Mouse (Mus musculus) kidney, embryonic 16.5 days (tissue): ENCODE data around the gene BC005537. TPM values are rescaled to one million over a fixed set of nuclear protein-coding genes. Genes with fewer than 3 reads are reported as not detected.
A peak's percentile ranks its signal among the peaks of the same experiment; 100 is the strongest.
"Not testable (repeated sequence)": the region's sequence is repeated elsewhere in the genome, so short reads cannot be mapped to it uniquely, and the experiment has no call there.

Experiments used
- ATAC-seq: fragments of 200-750 bp; cut with Nextera tagmentation; 2 replicates; pipeline ENCODE4 v1.8.0; 2017; ENCODE audit warnings: moderate TSS enrichment; ENCODE audit not compliant: low FRiP score, low TSS enrichment
- H3K27ac ChIP-seq: fragments of 300-500 bp; sonication (generic); 2 replicates; pipeline ENCODE4 v1.5.1; 2014; ENCODE audit warnings: low read length
- H3K27me3 ChIP-seq: fragments of 300-500 bp; sonication (generic); 2 replicates; pipeline ENCODE4 v1.6.1; 2014; ENCODE audit warnings: low read length, control low read depth, mixed read lengths; ENCODE audit not compliant: insufficient read depth
- H3K36me3 ChIP-seq: fragments of 300-500 bp; sonication (generic); 2 replicates; pipeline ENCODE4 v1.6.1; 2014; ENCODE audit warnings: low read length, control low read depth, mixed read lengths; ENCODE audit not compliant: insufficient read depth
- H3K4me1 ChIP-seq: fragments of 300-500 bp; sonication (generic); 2 replicates; pipeline ENCODE4 v1.6.1; 2014; ENCODE audit warnings: low read length, control low read depth, mixed read lengths; ENCODE audit not compliant: insufficient read depth
- H3K4me2 ChIP-seq: fragments of 300-500 bp; sonication (generic); replicated peaks from 2 replicates; pipeline ENCODE4 v1.6.1; 2014; ENCODE audit warnings: low read depth, low read length
- H3K4me3 ChIP-seq: fragments of 300-500 bp; sonication (generic); 2 replicates; pipeline ENCODE4 v1.5.1; 2014; ENCODE audit warnings: mild to moderate bottlenecking, low read length
- H3K9ac ChIP-seq: fragments of 300-500 bp; sonication (generic); replicated peaks from 2 replicates; pipeline ENCODE4 v1.6.1; 2014; ENCODE audit warnings: low read length
- H3K9me3 ChIP-seq: fragments of 300-500 bp; sonication (generic); 2 replicates; pipeline ENCODE4 v1.6.1; 2016; ENCODE audit warnings: low read length, control low read depth
- WGBS: fragments of 180-500 bp; shearing (Covaris S2); extraction: QIAGEN DNeasy Blood & Tissue Kit; methylation state at CpG from one replicate; pipeline ENCODE4 v1.1.7; 2014; 5-methylcytosine and 5-hydroxymethylcytosine counted together
- polyA plus RNA-seq: library from polyadenylated mRNA; unstranded; fragments of >200 nt; fragmentation: Nextera tagmentation; extraction: Ambion mirVana; gene quantifications from 2 replicates; pipeline ENCODE4 v1.2.1, GENCODE M21; 2015

Gene BC005537
- 14.2 and 17.1 TPM in 2 replicates for polyA plus RNA-seq

DNA sequence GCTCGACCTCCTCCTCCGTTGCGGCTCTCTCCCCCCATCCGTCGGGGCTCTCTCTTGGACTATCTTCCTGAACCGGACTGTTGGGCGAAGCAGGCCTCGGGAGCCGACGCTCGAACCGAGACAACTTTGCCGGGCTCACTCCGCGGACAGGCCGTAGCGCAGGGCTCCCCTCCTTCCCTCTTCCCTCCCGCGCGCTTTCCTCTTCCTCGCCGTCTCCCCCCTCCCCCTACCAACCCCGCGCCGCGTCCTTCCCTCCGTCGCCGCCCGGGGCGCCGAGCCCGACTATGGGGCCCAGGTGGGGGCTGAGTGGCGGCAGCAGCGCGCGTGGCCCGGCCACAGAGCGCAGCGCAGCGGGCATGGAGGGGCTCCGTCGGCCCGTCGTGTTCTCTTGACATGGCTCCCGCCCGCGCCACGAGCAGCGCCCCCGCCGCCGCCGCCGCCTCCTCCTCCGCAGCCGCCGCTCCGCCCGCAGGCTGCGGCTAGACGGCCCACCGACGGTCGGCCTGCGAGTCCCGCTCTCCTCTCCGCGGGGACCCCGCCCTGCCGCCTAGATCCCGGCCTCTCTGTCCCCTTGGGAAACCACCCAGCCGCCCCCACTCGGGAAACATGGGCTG, at the start of gene BC005537:
BC005537 (plus strand) TSS at position 350 of the 614 bp plus-strand sequence.
- peak within 1 kb of the TSS; percentile 99 for H3K27ac ChIP-seq
- peaks cover 15% of the 10 kb centered on the region; the same call in 1 of the 2 replicates for H3K4me1 ChIP-seq
- H3K9me3 ChIP-seq: no peaks in the 10 kb centered on the region
- peak within 1 kb of the TSS; percentile 99 for H3K4me3 ChIP-seq
- peak; percentile 53 for ATAC-seq
- H3K9ac ChIP-seq: peak within 1 kb of the TSS; percentile 89
- H3K27me3 ChIP-seq: no peaks in the 10 kb centered on the region
- peak within 1 kb of the TSS; percentile 78 for H3K4me2 ChIP-seq
- under 1% methylated on average over 56 of the region's 74 CpGs for WGBS
- H3K36me3 ChIP-seq: peaks cover 9% of the 10 kb centered on the region

GRCm38 (mm10) chr13:24756756-24757155, 44.7 kb upstream of the BC005537 start:
- no peak for ATAC-seq
- Histone ChIP-seq H3K36me3 (peaks cover 57% of the 10 kb centered on the region), H3K9ac (no peak overlapping the region), H3K4me2 (no peak overlapping the region), H3K27me3 (no peaks in the 10 kb centered on the region), H3K4me1 (peaks cover 11% of the 10 kb centered on the region), H3K9me3 (no peaks in the 10 kb centered on the region), H3K27ac (no peak overlapping the region), H3K4me3 (no peak overlapping the region)
- over 99% methylated on average over 3 of the region's 3 CpGs for WGBS

- Histone ChIP-seq H3K4me1 (peaks cover 11% of the 10 kb centered on the region), H3K9ac (no peak overlapping the region), H3K9me3 (no peaks in the 10 kb centered on the region), H3K36me3 (peaks cover 49% of the 10 kb centered on the region), H3K27me3 (no peaks in the 10 kb centered on the region), H3K4me2 (no peak overlapping the region), H3K4me3 (no peak overlapping the region), H3K27ac (no peak overlapping the region)
- no peak for ATAC-seq
- WGBS: 88% methylated on average over 12 of the region's 12 CpGs
Measured at GRCm38 (mm10) chr13:24757820-24758564, 43.5 kb upstream of the BC005537 start.

DNA sequence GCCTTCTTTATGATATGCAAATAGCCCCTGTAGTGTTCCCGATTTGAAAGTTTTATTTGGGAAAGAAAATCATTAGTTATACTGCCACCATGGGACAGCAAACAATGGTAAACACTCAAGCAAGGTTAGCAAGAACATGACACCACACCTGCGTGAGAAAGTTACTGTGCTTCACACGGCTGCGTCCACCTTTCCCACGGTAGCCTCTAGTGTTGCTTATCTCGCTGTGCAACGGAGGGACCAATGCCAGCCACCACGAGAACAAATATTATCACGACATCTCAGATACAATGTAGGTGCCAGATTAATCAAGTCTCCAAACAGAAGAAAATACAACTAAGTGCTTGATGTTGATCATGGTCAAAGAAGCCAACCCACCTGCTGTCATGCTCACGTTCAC, 42.0 kb upstream of the BC005537 start:
- WGBS: 90% methylated on average over 10 of the region's 10 CpGs
- H3K36me3 ChIP-seq: peaks cover 41% of the 10 kb centered on the region
- peaks cover 11% of the 10 kb centered on the region for H3K4me1 ChIP-seq
- no peak overlapping the region for H3K4me3 ChIP-seq
- H3K9ac ChIP-seq: no peak overlapping the region
- H3K4me2 ChIP-seq: no peak overlapping the region
- ATAC-seq: no peak
- H3K27ac ChIP-seq: no peak overlapping the region
- no peaks in the 10 kb centered on the region for H3K27me3 ChIP-seq
- H3K9me3 ChIP-seq: no peaks in the 10 kb centered on the region

DNA sequence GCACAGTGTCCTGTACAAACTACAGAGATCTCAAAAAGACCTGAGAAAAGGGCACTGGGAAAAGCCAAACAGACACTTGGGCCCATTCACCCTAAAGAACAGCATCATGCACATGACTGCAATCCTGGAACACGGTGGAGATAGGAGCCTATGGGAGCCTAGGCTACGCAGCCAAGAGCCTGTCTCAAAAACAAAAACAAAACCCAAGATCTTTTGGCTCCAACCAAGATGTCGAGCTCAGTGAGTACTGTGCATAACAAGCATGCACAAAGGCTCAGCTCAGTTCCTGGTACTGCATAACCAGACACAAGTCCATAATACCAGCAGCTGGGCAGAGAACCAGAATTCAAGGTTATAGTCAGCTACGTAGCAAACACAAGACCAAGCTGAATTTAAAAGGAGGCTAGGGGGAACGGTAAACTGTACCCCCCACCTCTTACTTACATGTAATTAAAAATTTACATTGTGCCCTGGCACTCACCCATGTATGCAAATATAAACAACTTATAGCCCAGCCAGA, 41.0 kb upstream of the BC005537 start:
- peaks cover 31% of the 10 kb centered on the region for H3K36me3 ChIP-seq
- peaks cover 11% of the 10 kb centered on the region for H3K4me1 ChIP-seq
- no peak overlapping the region for H3K27ac ChIP-seq
- peak overlapping the region; percentile 97 for H3K4me3 ChIP-seq
- no peak for ATAC-seq
- 57% methylated on average over 5 of the region's 5 CpGs for WGBS
- no peaks in the 10 kb centered on the region for H3K27me3 ChIP-seq
- H3K4me2 ChIP-seq: peak overlapping the region; percentile 72
- peak overlapping the region; percentile 92 for H3K9ac ChIP-seq
- H3K9me3 ChIP-seq: no peaks in the 10 kb centered on the region

DNA sequence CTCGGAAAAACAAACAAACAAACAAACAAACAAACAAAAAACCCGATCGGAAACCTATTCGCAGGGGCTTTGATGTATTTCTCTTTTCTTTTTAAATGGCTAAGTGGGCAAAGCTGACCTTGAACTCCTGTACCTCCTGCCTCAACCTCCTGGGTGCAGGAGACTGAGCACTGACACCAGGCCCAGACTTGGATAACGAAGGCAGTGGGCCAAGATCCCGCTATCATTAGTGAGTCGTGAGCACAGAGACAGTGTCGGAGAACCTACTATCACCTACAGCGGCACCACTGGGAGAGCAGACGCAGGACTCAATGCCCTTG, 40.4 kb upstream of the BC005537 start:
- Histone ChIP-seq H3K9me3 (no peaks in the 10 kb centered on the region), H3K36me3 (peaks cover 25% of the 10 kb centered on the region), H3K4me3 (peak overlapping the region; percentile 97), H3K27me3 (no peaks in the 10 kb centered on the region), H3K27ac (peak overlapping the region; percentile 96; the same call in 1 of the 2 replicates), H3K9ac (peak overlapping the region; percentile 92), H3K4me2 (peak overlapping the region; percentile 72), H3K4me1 (peaks cover 11% of the 10 kb centered on the region)
- no peak for ATAC-seq
- 5% methylated on average over 10 of the region's 10 CpGs for WGBS

DNA sequence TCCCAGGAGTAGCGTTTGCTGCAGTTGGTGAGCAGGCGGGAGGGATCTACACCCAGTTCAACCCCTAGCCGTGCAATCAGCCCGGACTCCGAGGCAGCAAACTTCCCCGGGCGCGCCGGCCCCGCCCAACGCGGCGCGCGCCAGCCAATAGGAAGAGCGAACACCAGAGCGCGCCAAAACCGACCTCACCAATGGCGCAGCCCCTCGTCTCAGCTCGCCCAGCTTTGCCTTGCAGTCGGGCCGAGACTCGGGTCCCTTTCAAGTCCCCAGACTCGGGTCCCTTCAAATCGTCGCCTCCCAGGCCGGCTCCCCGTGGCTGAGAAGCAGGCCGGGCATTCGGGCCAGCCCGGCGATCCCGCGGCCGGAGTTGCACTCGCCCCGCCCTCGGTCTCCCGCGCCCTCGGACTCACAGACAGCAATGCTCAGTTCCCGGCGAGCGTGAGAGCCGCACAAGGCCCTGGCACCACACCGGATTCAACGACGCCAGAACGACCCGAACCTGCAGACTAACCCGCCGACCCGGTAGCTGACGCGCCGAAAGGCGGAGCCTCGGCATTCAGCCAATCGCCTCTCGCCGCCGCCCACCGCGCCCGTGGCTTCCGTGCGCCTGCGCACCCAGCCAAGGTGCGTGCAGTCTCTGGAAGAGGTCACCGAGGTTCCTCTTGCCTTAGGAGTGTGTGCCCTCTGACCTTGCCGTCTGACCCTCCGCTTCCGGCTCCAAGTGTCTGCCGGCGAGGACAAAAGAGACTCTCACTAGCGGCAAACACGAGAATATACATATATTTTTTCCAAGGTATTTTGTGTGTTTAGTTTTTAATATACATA, 39.8 kb upstream of the BC005537 start, which contains the start of gene Gmnn:
Gmnn (minus strand) TSS at position 521 of the 825 bp plus-strand sequence.
- H3K9me3 ChIP-seq: no peaks in the 10 kb centered on the region
- under 1% methylated on average over 78 of the region's 79 CpGs for WGBS
- H3K27me3 ChIP-seq: no peaks in the 10 kb centered on the region
- H3K4me1 ChIP-seq: peaks cover 11% of the 10 kb centered on the region
- peak; percentile 98 for ATAC-seq
- peaks cover 23% of the 10 kb centered on the region for H3K36me3 ChIP-seq
- H3K27ac ChIP-seq: peak within 1 kb of the TSS; percentile 96
- H3K4me2 ChIP-seq: peak within 1 kb of the TSS; percentile 72
- H3K9ac ChIP-seq: peak within 1 kb of the TSS; percentile 92
- H3K4me3 ChIP-seq: peak within 1 kb of the TSS; percentile 97

DNA sequence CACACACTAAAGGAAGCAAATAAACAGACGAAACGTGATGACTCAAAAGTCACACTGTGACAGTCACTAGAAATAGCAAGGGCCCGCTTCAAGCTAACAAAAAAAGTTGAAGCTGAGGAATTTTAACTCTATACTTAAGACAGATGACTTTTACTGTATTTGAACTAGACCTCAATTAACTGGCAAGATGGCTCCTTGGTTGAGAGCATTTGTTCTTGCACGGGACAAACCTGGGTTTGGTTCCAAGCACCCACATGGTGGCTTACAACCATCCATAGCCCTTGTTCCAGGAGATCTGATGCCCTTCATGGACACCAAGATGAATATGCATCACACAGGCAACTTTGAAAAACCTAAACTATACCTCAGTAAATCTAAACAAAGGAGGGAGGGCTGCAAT, 39.2 kb upstream of the BC005537 start:
- ATAC-seq: no peak
- Histone ChIP-seq H3K9me3 (no peaks in the 10 kb centered on the region), H3K4me3 (peak overlapping the region; percentile 97), H3K27ac (no peak overlapping the region), H3K4me1 (peaks cover 11% of the 10 kb centered on the region), H3K9ac (peak overlapping the region; percentile 92), H3K27me3 (no peaks in the 10 kb centered on the region), H3K36me3 (peaks cover 18% of the 10 kb centered on the region), H3K4me2 (peak overlapping the region; percentile 72)
- WGBS: 30% methylated on average over 4 of the region's 4 CpGs

GRCm38 (mm10) chr13:24767809-24768208, 33.6 kb upstream of the BC005537 start:
- not testable (repeated sequence) for H3K27ac ChIP-seq, H3K36me3 ChIP-seq, H3K4me3 ChIP-seq, H3K4me2 ChIP-seq, ATAC-seq, H3K4me1 ChIP-seq, H3K9ac ChIP-seq, H3K9me3 ChIP-seq, H3K27me3 ChIP-seq
- WGBS: 69% methylated on average over 4 of the region's 4 CpGs
